Mouse (Mus musculus) bone marrow, adult 2 months (tissue): ENCODE results near the gene Jsrp1.

Source experiments
- CTCF ChIP-seq: fragments of 200-500 bp; IDR thresholded peaks from 2 replicates; pipeline ENCODE4 v1.5.1; 2011; ENCODE audit warnings: low read length, control low read depth; ENCODE audit not compliant: control insufficient read depth, insufficient read depth
- POLR2A ChIP-seq: fragments of 200-500 bp; IDR thresholded peaks from 2 replicates; pipeline ENCODE4 v1.6.1; 2011; ENCODE audit warnings: low read depth, mild to moderate bottlenecking, control low read depth, low read length, borderline replicate concordance; ENCODE audit not compliant: control insufficient read depth

- TF ChIP-seq CTCF (no peak), POLR2A (no peak)
These were observed 19.5 kb upstream of the Jsrp1 start for GRCm38 (mm10) chr10:80832818-80833217.
